Mouse (Mus musculus): ENCODE results near the gene Jmjd8.

DNA sequence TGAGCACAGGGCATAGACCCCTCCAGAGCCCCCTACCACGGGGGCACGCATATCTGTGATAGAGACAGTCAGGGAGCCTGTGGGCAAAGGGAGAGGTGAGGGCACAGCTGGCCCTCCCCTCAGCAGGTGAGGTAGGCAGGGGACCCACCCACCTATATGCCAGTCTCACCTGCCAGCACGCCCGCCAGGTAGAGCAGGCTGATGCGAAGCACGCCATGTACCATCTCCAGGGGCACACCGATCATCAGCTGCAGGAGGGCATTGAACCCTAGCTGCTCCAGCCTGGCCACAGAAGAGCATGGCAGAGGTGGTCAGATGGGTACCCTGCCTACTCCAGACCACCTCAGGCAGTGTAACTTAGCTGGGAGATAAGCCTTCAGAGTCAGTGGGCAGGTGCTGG is 6.6 kb downstream of the Jmjd8 start:
- TF ChIP-seq POLR2A (IDR thresholded peaks at IDR 0.05; ENCODE audit: insufficient read depth, low read depth, low read length): no peak
- TF ChIP-seq CTCF (IDR thresholded peaks at IDR 0.05; ENCODE audit: insufficient read depth, low read depth, low read length): no peak

Measured in olfactory bulb, adult 2 months (tissue).